Mouse (Mus musculus): ENCODE measurements at regions not wholly inside any gene's neighbourhood (a gene's known extent, or its start where the extent isn't known, plus 50 kb on each side); places are given as distances from the start of the nearest gene placed in this dataset.

DNA sequence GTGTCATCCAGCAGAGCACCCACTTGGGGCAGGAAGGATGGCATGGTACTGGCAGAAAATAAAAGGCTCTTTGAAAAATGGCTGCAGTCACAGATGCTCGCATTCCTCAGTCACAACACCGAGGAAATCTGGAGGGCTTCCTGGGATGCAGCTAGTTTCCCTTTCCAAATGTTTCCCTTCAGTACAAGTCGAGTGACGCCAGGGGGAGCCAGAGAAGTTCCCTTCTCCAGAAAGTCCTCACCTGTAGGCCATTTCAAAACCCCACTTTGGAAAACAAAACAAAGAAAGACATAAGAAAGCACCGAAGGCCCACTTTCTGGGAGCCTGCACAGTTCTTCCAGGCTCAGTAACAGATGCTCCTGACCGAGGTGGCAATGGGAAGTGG, 199.4 kb upstream of the Apob start:
- DNase-seq: peak; percentile 28

DNA sequence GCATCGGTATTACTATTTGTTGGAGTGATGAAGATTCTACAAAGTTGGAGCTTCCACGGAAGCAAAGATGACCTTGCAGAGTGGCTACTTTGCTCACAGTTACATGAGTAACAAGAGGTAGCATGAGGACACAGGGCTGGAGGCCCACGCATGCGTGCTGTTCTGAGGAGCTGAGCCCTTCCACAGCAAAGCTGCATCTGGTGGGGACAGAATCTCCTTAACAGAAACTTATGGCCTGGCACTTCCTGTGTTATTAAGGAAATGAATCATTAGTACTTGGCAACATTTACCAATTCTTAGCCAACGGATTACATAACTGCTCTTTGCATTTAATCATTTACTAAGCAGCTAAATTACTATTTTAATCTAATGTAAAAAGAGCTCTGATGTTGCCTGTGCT, 160.8 kb upstream of the Apob start:
- peak; percentile 20 for DNase-seq

DNA sequence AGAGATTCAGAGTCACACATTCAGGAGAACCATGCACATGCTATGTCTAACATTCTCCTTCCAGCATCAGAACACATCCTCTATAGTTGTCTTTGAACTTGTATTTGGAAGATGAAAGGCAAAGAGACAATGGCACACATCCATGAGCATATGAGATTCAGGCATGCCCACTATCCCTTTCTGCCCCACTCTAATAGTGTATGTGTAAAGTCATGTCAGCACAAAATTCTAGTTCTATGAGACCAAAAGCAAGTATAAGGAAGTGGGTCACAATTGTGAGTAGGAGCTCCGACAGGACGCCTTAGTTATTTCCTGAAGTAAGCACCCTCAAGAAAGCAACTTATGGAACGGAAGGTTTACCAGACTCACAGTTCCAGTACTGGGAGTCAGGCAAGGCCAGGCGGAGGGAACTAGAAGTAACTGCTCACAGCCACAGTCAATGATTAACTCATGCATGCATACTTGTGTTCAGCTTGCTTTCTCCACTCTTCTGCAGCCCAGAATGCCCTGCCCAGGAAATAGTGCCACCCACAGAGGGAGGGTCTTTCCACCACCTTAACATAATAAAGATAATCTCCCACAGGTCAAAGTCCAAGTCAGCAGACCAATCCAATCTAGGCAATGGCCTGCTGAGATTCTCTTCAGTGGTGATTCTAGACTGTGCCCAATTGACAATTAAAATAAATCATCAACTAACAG, 157.3 kb upstream of the Apob start:
- DNase-seq: no peak

DNA sequence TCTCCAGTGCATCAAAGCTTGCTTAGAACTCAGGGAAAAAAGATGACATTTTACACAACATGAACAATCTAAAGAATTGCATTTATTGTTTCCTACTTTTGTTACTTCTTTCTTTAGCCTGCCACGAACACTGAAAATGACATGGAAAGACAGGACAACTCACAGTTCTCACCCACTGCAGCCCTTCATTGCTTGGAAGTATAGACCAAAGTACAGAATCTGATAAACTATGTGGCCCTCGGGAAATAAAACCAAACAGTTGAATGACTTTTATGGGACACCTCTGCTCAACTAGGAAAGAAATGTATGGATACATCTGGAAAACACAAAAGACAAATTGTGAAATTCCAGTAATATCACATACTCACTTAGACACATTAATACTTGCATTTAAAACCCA, 156.7 kb upstream of the Apob start:
- no peak for DNase-seq

DNA sequence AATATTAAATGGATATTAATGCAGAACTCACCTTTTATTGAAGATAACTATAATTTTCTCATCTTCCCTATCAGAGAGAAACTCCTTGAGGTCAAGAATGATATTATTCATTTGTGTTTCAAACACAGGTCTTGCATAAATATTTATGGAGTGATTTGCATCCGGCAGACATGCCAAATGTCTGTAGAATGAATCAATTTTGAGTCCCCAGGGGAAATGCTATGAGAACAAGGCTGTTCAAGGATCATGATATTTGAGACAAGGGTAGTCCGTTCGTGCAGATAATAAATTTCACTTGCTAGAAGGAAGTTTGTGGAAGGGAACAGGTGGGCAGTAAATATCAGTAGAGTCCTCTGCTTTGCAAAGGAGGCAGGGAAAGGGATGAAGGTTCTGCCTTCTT, 141.7 kb upstream of the Apob start:
- no peak for DNase-seq

DNA sequence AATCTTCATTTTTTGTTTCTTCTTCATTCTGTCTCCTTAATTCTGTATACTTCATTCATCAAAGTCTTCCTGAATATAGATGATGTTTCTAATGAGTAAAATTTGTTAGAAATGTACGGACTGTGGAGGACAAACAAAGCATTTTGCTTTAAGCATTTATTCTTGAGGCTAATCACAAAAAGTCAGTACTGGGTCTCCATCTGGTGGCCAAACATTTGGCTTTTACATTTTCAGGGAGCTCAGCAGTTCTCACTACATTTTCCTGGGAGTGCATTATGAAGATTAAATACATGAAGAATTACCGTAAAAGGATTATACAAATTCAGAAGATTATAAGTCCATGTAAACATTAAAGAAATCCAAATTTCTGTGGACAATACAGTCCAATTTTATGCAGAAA, 123.6 kb upstream of the Apob start:
- DNase-seq: no peak

GRCm38 (mm10) chr12:7855683-7856082, 121.8 kb upstream of the Apob start:
- DNase-seq: no peak

DNA sequence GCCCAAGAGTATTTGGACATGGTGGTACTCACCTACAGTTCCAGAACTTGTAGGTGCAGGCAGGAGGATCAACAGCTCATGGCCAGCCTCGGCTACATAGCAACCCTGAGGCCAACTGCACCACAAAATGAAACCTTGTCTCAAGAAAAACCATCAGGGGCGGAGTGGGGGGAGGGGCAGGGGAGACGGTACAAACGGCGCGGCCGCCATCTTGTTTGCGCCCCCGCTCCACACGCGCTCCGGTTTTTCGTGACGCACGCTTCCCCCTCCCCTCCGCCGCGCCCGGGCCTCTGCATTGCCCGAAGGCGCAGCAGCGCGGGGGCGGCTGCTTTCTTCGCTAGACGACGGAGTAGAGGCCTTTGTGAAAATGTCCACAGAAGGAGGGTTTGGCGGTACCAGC, 117.9 kb upstream of the Apob start:
- DNase-seq: no peak

- DNase-seq: no peak
Observed at GRCm38 (mm10) chr12:7870004-7870403, 107.4 kb upstream of the Apob start.

GRCm38 (mm10) chr12:7870473-7870872, 107.0 kb upstream of the Apob start:
- no peak for DNase-seq

GRCm38 (mm10) chr12:7875454-7875853, 102.0 kb upstream of the Apob start:
- DNase-seq: no peak

DNA sequence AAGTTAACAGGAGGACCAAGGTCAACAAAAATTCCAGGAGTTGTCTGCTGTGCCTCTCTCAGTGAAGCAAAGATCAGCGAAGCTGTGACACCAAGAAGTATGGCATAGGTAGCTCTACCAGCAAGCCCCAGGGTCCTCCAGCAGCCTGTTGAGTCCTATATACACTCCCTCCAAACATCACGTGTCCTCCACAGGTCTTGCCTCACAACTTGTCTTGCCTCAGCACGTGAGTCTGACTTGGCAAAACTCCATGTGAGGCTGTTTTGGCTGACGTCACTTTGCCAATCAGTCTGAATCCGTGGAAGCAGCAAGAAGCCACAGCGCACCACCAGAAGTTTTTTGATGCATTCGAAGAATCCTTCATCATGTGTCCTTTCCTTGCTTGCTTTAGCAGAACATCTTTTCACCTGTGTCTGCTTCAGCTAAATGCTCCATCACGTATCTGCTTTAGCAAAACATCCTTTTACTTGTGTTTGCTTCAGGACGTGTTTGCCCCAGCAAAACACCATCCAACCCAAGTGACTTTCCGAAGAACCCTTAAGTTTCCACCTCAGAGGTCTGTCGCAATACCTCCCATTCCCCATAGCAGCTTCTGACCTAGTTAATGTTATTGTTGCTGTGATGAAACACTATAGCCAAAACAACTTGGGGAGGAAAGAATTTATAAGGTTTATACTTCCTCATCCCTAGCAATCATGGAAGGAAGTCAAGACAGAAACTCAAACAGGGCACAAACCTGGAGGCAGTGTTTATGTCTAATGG, 101.0 kb upstream of the Apob start:
- DNase-seq: peak; percentile 9

DNA sequence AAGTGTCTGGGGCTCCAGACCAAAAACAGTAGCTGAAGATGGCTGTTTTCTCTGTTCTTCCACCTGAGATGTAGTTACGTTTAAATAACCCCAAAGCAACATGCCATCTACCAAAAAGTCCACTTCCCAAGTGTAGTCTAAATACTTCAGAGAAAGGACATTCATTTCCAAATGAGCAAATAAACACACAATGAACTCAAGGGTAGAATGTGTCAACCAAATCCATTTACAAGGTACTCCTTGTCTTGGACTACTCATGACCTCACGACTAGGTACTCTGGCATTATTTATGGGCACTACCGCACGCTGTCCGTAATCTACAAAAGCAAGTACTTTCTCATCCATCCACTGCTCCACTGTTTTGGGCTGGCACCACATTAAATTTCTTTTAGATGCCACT, 98.7 kb upstream of the Apob start:
- no peak for DNase-seq

DNA sequence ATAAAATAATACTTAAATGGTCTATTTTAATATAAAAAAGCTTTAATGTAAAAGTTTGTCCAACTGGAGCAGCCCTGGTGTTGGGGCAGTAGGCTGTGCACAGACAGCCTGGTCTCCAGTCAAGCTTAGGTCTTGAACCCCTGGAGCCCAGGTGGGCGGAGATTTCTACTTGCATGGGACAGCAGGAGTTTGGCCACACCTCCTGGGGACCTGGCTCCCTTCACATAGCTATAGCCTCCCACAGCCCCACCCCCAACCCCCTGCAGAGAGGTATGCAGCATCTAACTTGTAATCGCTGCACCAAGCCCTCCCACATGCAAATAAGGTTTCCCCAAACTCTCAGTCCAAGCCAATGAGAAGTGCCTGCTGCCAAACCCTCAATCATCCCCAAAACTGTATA, 81.3 kb upstream of the Apob start:
- no peak for DNase-seq

- no peak for DNase-seq
Observed at GRCm38 (mm10) chr12:7905329-7905728, 72.1 kb upstream of the Apob start.

DNA sequence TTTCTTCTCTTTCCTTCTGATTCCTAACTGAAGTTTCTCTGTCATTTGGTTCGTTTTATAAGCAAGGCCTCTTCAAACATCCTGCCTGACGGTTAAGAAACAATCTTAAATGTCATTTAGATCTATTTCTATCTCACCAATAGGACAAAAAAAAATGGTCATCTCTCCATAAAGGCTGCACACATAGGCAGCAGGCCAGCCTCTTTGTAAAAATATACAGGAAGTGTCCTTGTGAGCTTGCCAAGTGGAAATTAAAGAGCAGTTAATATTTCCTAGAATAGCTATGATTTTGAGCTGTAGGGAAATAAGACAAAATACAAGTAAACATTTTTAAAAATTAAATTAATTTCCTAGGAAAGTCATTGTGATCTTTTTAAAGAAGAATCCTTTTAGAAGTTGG, 70.6 kb upstream of the Apob start:
- no peak for DNase-seq

GRCm38 (mm10) chr12:7909746-7910360, 67.6 kb upstream of the Apob start:
- no peak for DNase-seq

- DNase-seq: no peak
Observed at GRCm38 (mm10) chr12:7910509-7910908, 66.9 kb upstream of the Apob start.

GRCm38 (mm10) chr12:7918385-7918784, 59.1 kb upstream of the Apob start:
- DNase-seq: no peak

DNA sequence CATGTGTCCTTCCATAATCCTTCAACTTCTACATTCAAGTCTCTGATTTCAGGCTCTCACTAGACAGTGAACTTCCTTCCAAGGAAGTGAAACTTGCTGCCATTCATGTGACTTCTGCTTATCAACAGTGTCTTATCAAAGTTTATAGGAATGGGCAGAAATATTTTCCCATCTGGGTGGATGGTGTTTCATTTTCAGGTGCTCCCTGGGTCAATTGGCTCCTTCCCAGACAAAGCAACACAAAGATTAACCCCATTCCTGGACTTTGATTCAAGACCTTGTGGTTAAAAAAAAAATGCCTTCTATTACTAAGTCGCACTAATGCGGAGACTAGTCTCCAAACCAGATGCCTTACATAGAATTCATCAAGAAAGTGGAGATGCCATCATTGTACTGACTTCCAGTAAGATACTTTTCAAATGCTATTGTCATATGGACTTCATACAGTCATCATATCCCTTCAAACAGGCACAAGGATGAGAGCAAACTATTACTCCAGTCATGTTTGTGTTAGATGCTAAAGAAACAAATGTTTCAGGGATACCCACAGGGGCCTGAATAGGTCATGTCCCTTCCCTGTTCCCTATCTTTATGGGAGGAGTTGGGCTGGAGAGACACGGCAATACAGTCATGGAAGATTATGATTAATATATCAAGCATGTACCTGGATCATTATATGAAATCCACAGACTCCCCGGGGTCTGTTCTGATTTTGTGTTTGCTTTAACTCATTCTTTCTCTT, 58.3 kb upstream of the Apob start:
- DNase-seq: no peak

- DNase-seq: no peak
Observed at GRCm38 (mm10) chr12:7919709-7920324, 57.6 kb upstream of the Apob start.

- DNase-seq: no peak
Observed at GRCm38 (mm10) chr12:7920888-7921287, 56.6 kb upstream of the Apob start.
